Mouse (Mus musculus) ES-E14 (cell line): Measurements from ENCODE around the gene Spp2.

Experiments
- CHD2 ChIP-seq: IDR thresholded peaks from 2 replicates; pipeline ENCODE4 v1.6.1; 2014; ENCODE audit warnings: mild to moderate bottlenecking, low read depth, low read length, inconsistent platforms
- HCFC1 ChIP-seq: IDR thresholded peaks from 2 replicates; pipeline ENCODE4 v1.6.1; 2012; ENCODE audit warnings: low read length, inconsistent platforms, borderline replicate concordance; ENCODE audit not compliant: insufficient read depth
- MAFK ChIP-seq: IDR thresholded peaks from 2 replicates; pipeline ENCODE4 v1.6.1; 2014; ENCODE audit warnings: mild to moderate bottlenecking, low read depth, low read length, inconsistent platforms; ENCODE audit not compliant: insufficient read depth
- ZC3H11A ChIP-seq: IDR thresholded peaks from 2 replicates; pipeline ENCODE4 v1.6.1; 2012; ENCODE audit warnings: low read depth, mild to moderate bottlenecking, inconsistent platforms, low read length, borderline replicate concordance
- ZNF384 ChIP-seq: IDR thresholded peaks from 2 replicates; pipeline ENCODE4 v1.6.1; 2012; ENCODE audit warnings: low read depth, low read length, inconsistent platforms

DNA sequence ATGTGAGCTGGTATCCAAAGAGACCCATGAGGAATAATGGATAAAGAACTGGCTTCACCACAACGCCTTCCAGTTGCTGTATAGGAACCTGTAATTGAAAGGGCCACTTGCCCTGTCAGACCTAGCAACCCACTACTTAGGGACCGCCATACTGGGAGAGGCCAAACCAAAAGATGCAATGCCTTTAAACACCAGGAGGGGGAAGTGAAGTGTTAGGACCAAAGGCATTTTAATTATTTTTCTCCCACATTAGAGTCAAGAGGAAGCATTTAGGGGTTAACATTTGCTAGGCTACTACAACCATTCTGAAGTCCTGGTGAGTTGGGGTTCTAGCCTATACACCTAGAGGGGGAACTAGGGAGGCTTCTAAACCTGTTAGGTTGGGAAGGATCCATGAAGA, 67.1 kb downstream of the Spp2 start:
- TF ChIP-seq HCFC1 (no peak), ZNF384 (no peak), ZC3H11A (no peak), CHD2 (no peak), MAFK (no peak)
